In the genomic region with DNA sequence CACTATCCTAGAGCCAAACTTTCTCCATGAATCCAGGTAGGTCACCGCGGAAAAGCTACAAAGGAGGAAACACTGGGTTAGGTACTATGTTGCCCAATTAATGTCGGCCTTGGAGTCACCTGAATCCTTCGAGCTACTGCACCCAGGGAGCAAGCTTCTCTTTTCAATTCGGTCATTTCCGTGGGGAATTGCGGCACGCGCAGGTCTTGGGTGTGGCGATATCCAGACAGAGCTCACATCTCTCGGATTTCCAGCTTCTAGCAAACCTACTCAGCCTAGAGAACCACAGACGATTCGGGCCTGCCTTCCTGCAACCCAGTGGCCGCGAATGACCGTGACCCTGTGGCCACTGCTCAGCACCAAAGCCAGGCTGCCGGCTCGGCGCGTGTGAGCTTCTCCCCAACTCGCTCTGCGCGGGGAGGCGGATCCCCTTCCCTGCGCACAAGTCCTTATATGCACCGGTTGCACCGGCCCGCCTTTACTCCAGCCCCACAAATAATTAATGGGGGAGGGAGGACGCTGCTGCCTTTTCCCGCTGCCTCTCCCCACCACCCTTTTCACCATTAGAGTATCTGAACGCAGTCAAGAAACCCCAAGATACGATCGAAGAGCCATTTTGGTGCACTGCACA, we compare ENCODE assay signal across 8 mouse cellular contexts. TPM values are rescaled to one million over a fixed set of nuclear protein-coding genes. Genes with fewer than 3 reads are reported as not detected.
A peak's percentile ranks its signal among the peaks of the same experiment; 100 is the strongest.
DNase-seq lines count a peak whose midpoint lies in the region; ATAC-seq lines count a peak whose summit lies in the region.

No protein-coding gene starts in this region.

- H3K4me3 ChIP-seq in hindbrain, embryonic 10.5 days, result peak overlapping the region; percentile 69

- peaks cover 41% of the 10 kb centered on the region for H3K27me3 ChIP-seq in hindbrain, embryonic 10.5 days (ENCODE audit: insufficient read depth, poor library complexity, severe bottlenecking)

- peaks cover 43% of the 10 kb centered on the region for H3K4me1 ChIP-seq in hindbrain, embryonic 10.5 days (replicated peaks)

- DNase-seq in MEL-GATA-1-ER (ENCODE audit: extremely low read depth, low read depth), result peak; percentile 43
- DNase-seq in cerebellum, adult 11 months, result peak; percentile 62
- DNase-seq in hindbrain, embryonic 10.5 days (ENCODE audit: low spot score), result peak; percentile 73
- peak; percentile 50 to 55 for DNase-seq in layer of hippocampus, postnatal 25 days (ENCODE audit: extremely low spot score in 1 of 2, low spot score in 1 of 2)
- DNase-seq in lung, postnatal 14 days, result peak; percentile 55
- DNase-seq in right cerebral cortex, adult 18-20 months, result peak; percentile 68
- DNase-seq in urinary bladder, adult 2 months (ENCODE audit: low spot score), result peak; percentile 64

- H3K27ac ChIP-seq in hindbrain, embryonic 10.5 days, result peak overlapping the region; percentile 85

- WGBS in hindbrain, embryonic 10.5 days, result under 1% methylated on average over 33 of the region's 33 CpGs

- H3K9me3 ChIP-seq in hindbrain, embryonic 10.5 days, result no peaks in the 10 kb centered on the region

- no peaks in the 10 kb centered on the region for H3K36me3 ChIP-seq in hindbrain, embryonic 10.5 days

- ATAC-seq in frontal cortex, adult (ENCODE audit: low TSS enrichment), result peak; percentile 50

RNA-seq across cellular contexts. Expression of gene Tnik, which starts 0.5 kb away (rescaled TPM):
- 14.2 and 16.3 TPM in 2 replicates for polyA plus RNA-seq in hindbrain, embryonic 10.5 days (2016; fragmentation: Nextera tagmentation; extraction: Ambion mirVana)
- total RNA-seq in layer of hippocampus, postnatal 25 days (2021), result 100 to 1,000 TPM; 166 to 227 TPM
- 12.5 and 22.6 TPM in 2 replicates for polyA plus RNA-seq in urinary bladder, adult 2 months (2012; rRNA removed)

Comparison
In these comparisons a context has a peak if more than half of its experiments do, and no peak if none do; other contexts are left out.
1. Peak in every context shown above with its lines: DNase-seq, ATAC-seq, H3K4me3 ChIP-seq and H3K27ac ChIP-seq.